Comparison of ENCODE assay signal across 8 mouse cellular contexts in the genomic region with DNA sequence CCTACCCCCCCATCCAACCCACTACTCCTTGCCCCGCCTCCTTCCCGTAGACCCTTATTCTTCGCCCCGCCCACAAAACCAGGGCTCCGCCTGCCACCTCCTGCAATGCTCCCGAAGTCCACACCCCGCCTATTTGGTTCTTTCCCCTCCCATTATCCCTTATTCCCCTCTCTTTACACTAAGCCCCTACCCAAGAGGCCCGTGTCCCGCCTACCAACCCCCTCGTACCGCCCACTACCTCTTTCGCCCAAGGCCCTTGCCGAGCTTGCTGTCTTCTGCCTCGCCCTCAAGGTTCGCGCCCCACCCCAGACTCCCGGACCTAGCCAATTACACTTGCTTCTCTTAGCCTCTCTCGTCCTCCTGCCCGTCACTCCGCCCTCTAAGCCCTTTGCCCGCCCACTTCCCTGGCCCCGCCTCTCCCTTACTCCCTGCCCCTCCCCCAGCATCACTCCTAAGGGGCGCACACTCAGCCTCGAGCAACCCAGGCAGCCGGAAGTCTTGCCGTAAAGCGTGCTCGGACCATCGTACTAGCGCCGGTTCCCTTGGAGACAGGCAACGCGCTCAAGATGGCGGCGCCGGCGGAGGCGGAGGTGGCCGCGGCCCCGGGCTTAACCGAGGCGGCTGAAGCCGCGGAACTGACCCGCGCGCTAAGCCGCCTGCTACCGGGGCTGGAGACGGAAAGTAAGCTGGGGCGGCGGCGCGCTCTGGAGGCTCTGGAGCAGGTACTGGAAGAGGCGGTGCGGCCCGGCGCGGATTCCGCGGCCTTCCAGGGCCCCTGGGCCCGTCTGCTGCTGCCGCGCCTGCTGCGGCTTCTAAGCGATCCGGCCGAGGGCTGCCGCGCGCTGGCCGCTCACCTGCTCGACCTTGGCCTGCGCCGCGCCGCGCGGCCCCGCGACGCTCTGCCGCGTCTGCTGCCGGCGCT. TPM values are rescaled to one million over a fixed set of nuclear protein-coding genes. Genes with fewer than 3 reads are reported as not detected.
DNase-seq lines count a peak whose midpoint lies in the region; ATAC-seq and TF ChIP-seq lines count a peak whose summit lies in the region.

Gene Prkar1b, minus strand, starts transcription at position 321 of the 922 bp plus-strand sequence.
Gene Dnaaf5, plus strand, starts transcription at position 543 of the 922 bp plus-strand sequence.

- no peaks in the 10 kb centered on the region for H3K27me3 ChIP-seq in embryonic facial prominence, embryonic 15.5 days
- H3K27me3 ChIP-seq in limb, embryonic 14.5 days (ENCODE audit: control insufficient read depth, insufficient read depth, low read length), result no peaks in the 10 kb centered on the region
- H3K27me3 ChIP-seq in midbrain, postnatal 0 days (ENCODE audit: insufficient read depth, low read length), result no peaks in the 10 kb centered on the region

- H3K4me3 ChIP-seq in bone marrow, adult 2 months (replicated peaks; ENCODE audit: control insufficient read depth, low read depth, low read length), result peak within 1 kb of the TSS; percentile 77
- H3K4me3 ChIP-seq in embryonic facial prominence, embryonic 15.5 days (replicated peaks), result peak within 1 kb of the TSS; percentile 65
- peak within 1 kb of the TSS; percentile 88 for H3K4me3 ChIP-seq in limb, embryonic 14.5 days (replicated peaks; ENCODE audit: low read length)
- H3K4me3 ChIP-seq in midbrain, postnatal 0 days (ENCODE audit: low read depth, low read length), result peak within 1 kb of the TSS; percentile 87

- peak within 1 kb of the TSS; percentile 90 for H3K4me2 ChIP-seq in embryonic facial prominence, embryonic 15.5 days (replicated peaks)
- peak within 1 kb of the TSS; percentile 70 for H3K4me2 ChIP-seq in limb, embryonic 14.5 days (replicated peaks; ENCODE audit: low read depth, low read length, severe bottlenecking)
- peak within 1 kb of the TSS; percentile 90 for H3K4me2 ChIP-seq in midbrain, postnatal 0 days (ENCODE audit: low read depth, low read length, poor library complexity, severe bottlenecking)

- under 1% methylated on average over 87 of the region's 87 CpGs for WGBS in bone marrow, adult 2 months
- WGBS in embryonic facial prominence, embryonic 15.5 days, result under 1% methylated on average over 86 of the region's 87 CpGs
- under 1% methylated on average over 67 of the region's 87 CpGs for WGBS in limb, embryonic 14.5 days
- under 1% methylated on average over 72 of the region's 87 CpGs for WGBS in midbrain, postnatal 0 days

- peak; percentile 30; the same call in 1 of the 2 replicates for TF ChIP-seq POLR2A in bone marrow, adult 2 months (IDR thresholded peaks at IDR 0.05; ENCODE audit: borderline replicate concordance, control insufficient read depth, low read depth, low read length)
- peak; percentile 25; the same call in 1 of the 2 replicates for TF ChIP-seq POLR2A in limb, embryonic 14.5 days (IDR thresholded peaks at IDR 0.05; ENCODE audit: borderline replicate concordance, extremely low read depth, insufficient read depth, insufficient read length)

- ATAC-seq in embryonic facial prominence, embryonic 15.5 days (ENCODE audit: insufficient number of reproducible peaks, low FRiP score, low TSS enrichment, low read depth), result peak; percentile 97
- ATAC-seq in limb, embryonic 14.5 days (ENCODE audit: low FRiP score, low read depth), result peak; percentile 97
- peak; percentile 96 for ATAC-seq in midbrain, postnatal 0 days (ENCODE audit: low FRiP score)

- peaks cover 33% of the 10 kb centered on the region for H3K36me3 ChIP-seq in embryonic facial prominence, embryonic 15.5 days
- H3K36me3 ChIP-seq in limb, embryonic 14.5 days (ENCODE audit: control insufficient read depth, insufficient read depth, low read length), result peaks cover 31% of the 10 kb centered on the region
- peaks cover 20% of the 10 kb centered on the region for H3K36me3 ChIP-seq in midbrain, postnatal 0 days (ENCODE audit: insufficient read depth, low read length)

- H3K27ac ChIP-seq in bone marrow, adult 2 months (ENCODE audit: control insufficient read depth, insufficient read depth, low read depth, low read length, poor library complexity), result peak within 1 kb of the TSS; percentile 84
- peak within 1 kb of the TSS; percentile 74 for H3K27ac ChIP-seq in embryonic facial prominence, embryonic 15.5 days (replicated peaks)
- H3K27ac ChIP-seq in limb, embryonic 14.5 days (replicated peaks; ENCODE audit: low read depth, low read length), result peak within 1 kb of the TSS; percentile 38; the same call in 1 of the 2 replicates
- peak within 1 kb of the TSS; percentile 75 for H3K27ac ChIP-seq in midbrain, postnatal 0 days (ENCODE audit: low read depth, low read length)

- H3K9me3 ChIP-seq in embryonic facial prominence, embryonic 15.5 days (replicated peaks), result no peaks in the 10 kb centered on the region
- no peaks in the 10 kb centered on the region for H3K9me3 ChIP-seq in limb, embryonic 14.5 days (ENCODE audit: control insufficient read depth, low read length)
- no peaks in the 10 kb centered on the region for H3K9me3 ChIP-seq in midbrain, postnatal 0 days (ENCODE audit: low read length)

- DNase-seq in 416B (ENCODE audit: low read depth), result peak; percentile 100
- DNase-seq in heart, adult 8-10 months (ENCODE audit: low spot score), result peak; percentile 98
- peak; percentile 99 for DNase-seq in kidney, adult 9 months
- peak; percentile 98 for DNase-seq in limb, embryonic 14.5 days (ENCODE audit: low spot score)
- peak; percentile 98 for DNase-seq in midbrain, postnatal 0 days (ENCODE audit: low spot score)
- DNase-seq in spleen, postnatal 14 days (ENCODE audit: low spot score in 2 of 2), result peak; percentile 91 to 93

- no peak for TF ChIP-seq CTCF in bone marrow, adult 2 months (IDR thresholded peaks at IDR 0.05; ENCODE audit: control insufficient read depth, insufficient read depth, low read length)
- TF ChIP-seq CTCF in midbrain, postnatal 0 days (IDR thresholded peaks at IDR 0.05), result no peak

- peak within 1 kb of the TSS; percentile 58 for H3K9ac ChIP-seq in embryonic facial prominence, embryonic 15.5 days
- peak within 1 kb of the TSS; percentile 68 for H3K9ac ChIP-seq in limb, embryonic 14.5 days (ENCODE audit: low read depth, low read length, severe bottlenecking)
- H3K9ac ChIP-seq in midbrain, postnatal 0 days (replicated peaks; ENCODE audit: low read length, poor library complexity, severe bottlenecking), result peak within 1 kb of the TSS; percentile 74

- H3K4me1 ChIP-seq in bone marrow, adult 2 months (ENCODE audit: control insufficient read depth, insufficient read depth, low read length), result peaks cover 3% of the 10 kb centered on the region; the same call in 1 of the 2 replicates
- peaks cover 35% of the 10 kb centered on the region for H3K4me1 ChIP-seq in embryonic facial prominence, embryonic 15.5 days
- H3K4me1 ChIP-seq in limb, embryonic 14.5 days (ENCODE audit: control insufficient read depth, insufficient read depth, low read length), result peaks cover 12% of the 10 kb centered on the region; the same call in 1 of the 2 replicates
- H3K4me1 ChIP-seq in midbrain, postnatal 0 days (ENCODE audit: insufficient read depth, low read length), result peaks cover 8% of the 10 kb centered on the region; the same call in 1 of the 2 replicates

RNA-seq across cellular contexts. Expression of gene Prkar1b, which starts in this region (rescaled TPM):
- 6.6 TPM in 1 of 2 replicates, not detected in the other for polyA plus RNA-seq in bone marrow, adult 2 months (2011; ENCODE audit: insufficient read depth, insufficient read length, low replicate concordance, missing spikeins)
- polyA plus RNA-seq in embryonic facial prominence, embryonic 15.5 days (2015; fragmentation: Nextera tagmentation; extraction: Ambion mirVana), result 28.4 and 28.8 TPM in 2 replicates
- 1 to 10 TPM; 2.1 to 2.7 (median 2.3) TPM for total RNA-seq in heart, adult 8-10 months (2022)
- polyA plus RNA-seq in limb, embryonic 14.5 days (2012; rRNA removed), result 17.4 and 19.2 TPM in 2 replicates
- polyA plus RNA-seq in limb, embryonic 14.5 days (2014; fragmentation: Nextera tagmentation; extraction: Ambion mirVana), result 15.8 and 17.0 TPM in 2 replicates
- total RNA-seq in midbrain, postnatal 0 days (2014; rRNA removed), result 312 and 397 TPM in 2 replicates
- polyA plus RNA-seq in midbrain, postnatal 0 days (2015; fragmentation: Nextera tagmentation; extraction: Ambion mirVana), result 415 and 445 TPM in 2 replicates

RNA-seq across cellular contexts. Expression of gene Dnaaf5, which starts in this region (rescaled TPM):
- polyA plus RNA-seq in bone marrow, adult 2 months (2011; ENCODE audit: insufficient read depth, insufficient read length, low replicate concordance, missing spikeins), result 4.1 and 6.5 TPM in 2 replicates
- 8.3 and 12.7 TPM in 2 replicates for polyA plus RNA-seq in embryonic facial prominence, embryonic 15.5 days (2015; fragmentation: Nextera tagmentation; extraction: Ambion mirVana)
- 10 to 100 TPM; 16.1 to 20.0 (median 18.2) TPM for total RNA-seq in heart, adult 8-10 months (2022)
- 15.1 and 20.1 TPM in 2 replicates for polyA plus RNA-seq in limb, embryonic 14.5 days (2012; rRNA removed)
- 5.3 and 6.7 TPM in 2 replicates for polyA plus RNA-seq in limb, embryonic 14.5 days (2014; fragmentation: Nextera tagmentation; extraction: Ambion mirVana)
- total RNA-seq in midbrain, postnatal 0 days (2014; rRNA removed), result 11.6 and 14.0 TPM in 2 replicates
- polyA plus RNA-seq in midbrain, postnatal 0 days (2015; fragmentation: Nextera tagmentation; extraction: Ambion mirVana), result 1.9 and 2.9 TPM in 2 replicates

Comparison
In these comparisons a context has a peak if more than half of its experiments do, and no peak if none do; other contexts are left out.
1. Peak in every context shown above with its lines: DNase-seq, ATAC-seq, H3K4me3 ChIP-seq and H3K27ac ChIP-seq.
2. RNA of gene Prkar1b (total RNA-seq): 312 to 397 TPM in midbrain, postnatal 0 days; 2.1 to 2.7 TPM in heart, adult 8-10 months; every median in the first group is over 10 times any median in the second.
3. RNA of gene Prkar1b (polyA plus RNA-seq): 415 to 445 TPM in midbrain, postnatal 0 days; 28.4 to 28.8 TPM in embryonic facial prominence, embryonic 15.5 days, 15.8 to 19.2 TPM in limb, embryonic 14.5 days and 6.6 TPM in bone marrow, adult 2 months; every median in the first group is over 10 times any median in the second.